Mouse (Mus musculus): ENCODE data around the gene Uggt1. TPM values are rescaled to one million over a fixed set of nuclear protein-coding genes. Genes with fewer than 3 reads are reported as not detected.

Uggt1 gene
- total and polyA plus RNA-seq, 2 experiments from 2014 or later = 16.0 to 26.7 TPM

DNA sequence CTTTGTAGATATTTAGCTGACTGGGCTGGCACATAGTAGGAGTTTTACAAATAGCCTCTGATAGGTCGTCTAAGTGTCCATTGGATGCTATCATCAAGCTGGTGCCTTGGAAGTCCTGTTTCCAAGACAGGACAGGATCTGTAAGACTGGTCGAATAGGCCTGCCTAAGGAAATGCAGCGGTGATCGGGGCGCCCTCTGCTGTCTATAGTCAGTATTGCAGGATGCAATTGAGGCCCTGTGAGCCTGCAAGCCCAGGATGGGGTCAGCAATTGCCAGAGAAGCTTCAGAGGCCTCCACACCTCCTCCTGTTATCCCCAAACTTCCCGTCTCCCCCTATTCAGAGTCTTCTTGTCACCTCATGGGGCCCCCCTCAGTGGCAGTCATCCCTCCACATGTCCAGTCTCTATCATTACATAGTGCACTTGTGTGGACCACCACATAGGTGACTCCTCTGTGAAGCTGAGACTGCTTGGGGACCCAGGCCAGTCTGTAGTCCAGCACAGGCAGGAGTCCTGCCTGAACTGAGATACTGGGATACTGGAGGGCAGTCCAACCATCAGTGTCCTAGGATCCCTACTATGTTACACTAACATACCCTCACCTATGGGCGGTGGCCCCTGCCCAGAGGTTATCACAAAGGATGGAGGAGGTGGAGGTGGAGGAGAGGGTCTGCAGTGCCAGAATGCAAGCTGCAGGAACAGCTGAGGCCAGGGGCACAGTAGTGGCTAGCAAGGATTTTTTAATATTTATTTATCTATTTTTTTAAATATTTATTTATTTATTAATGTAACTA is 32.9 kb upstream of the Uggt1 start:
- ATAC-seq (ENCODE audit: insufficient read depth, low read depth) (peak; percentile 27; the same call in 1 of the 2 replicates), DNase-seq (ENCODE audit: low spot score) (peak; percentile 61)
- 20% methylated on average over 7 of the region's 7 CpGs for WGBS
- H3K9me3 ChIP-seq (replicated peaks; ENCODE audit: control insufficient read depth, low read length) = no peaks in the 10 kb centered on the region
- peaks cover 7% of the 10 kb centered on the region for H3K4me1 ChIP-seq (ENCODE audit: control insufficient read depth, insufficient read depth)
- no peaks in the 10 kb centered on the region for H3K36me3 ChIP-seq (replicated peaks; ENCODE audit: control insufficient read depth, insufficient read depth, low read length)
- no peaks in the 10 kb centered on the region for H3K27me3 ChIP-seq (ENCODE audit: control insufficient read depth, insufficient read depth, low read length)
- no peak overlapping the region for H3K27ac ChIP-seq (ENCODE audit: low read depth)
- no peak overlapping the region for H3K9ac ChIP-seq (replicated peaks; ENCODE audit: low read depth, low read length)
- TF ChIP-seq CTCF (IDR thresholded peaks at IDR 0.05; ENCODE audit: low read depth) (peak; percentile 88), EP300 (IDR thresholded peaks at IDR 0.05; ENCODE audit: low read depth) (no peak)
- no peak overlapping the region for H3K4me2 ChIP-seq (ENCODE audit: low read depth, low read length)
- no peak overlapping the region for H3K4me3 ChIP-seq (ENCODE audit: low read depth, low read length)

DNA sequence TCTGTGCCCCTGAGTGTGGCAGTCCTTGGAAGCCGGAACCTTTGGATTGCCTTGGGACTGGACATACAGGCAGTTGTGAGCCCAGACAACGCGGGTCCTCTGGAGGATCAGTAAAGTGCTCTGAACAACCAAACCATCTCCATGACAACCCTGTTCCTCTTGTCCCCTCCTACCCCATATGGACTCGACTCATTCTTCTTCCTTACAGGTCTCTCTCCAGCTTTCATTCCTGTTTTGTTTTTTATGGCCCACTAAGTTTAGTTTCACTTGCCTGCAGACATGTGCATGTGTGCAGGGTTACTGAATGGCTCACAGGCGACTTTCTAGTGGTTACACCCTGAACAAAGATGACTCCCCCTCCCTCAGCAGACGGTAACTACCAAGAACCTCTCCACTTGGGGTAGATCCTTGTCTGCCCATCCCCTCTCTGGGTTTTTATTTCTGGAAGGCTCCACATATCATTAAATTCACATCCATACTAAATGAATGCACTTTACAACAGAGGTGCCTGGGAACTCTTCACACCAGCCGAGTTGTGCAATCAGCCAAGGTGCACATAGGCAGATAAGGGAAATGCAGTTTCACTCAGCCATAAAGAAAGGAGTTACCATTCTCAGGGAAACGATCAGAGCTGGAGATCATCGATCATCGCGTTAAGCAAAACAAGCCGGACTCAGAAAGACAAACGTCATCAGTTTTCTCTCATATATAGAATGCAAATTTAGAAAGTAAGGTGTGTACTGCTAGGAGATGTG is 31.3 kb upstream of the Uggt1 start:
- Histone ChIP-seq H3K4me3 (ENCODE audit: low read depth, low read length) (no peak overlapping the region), H3K9ac (replicated peaks; ENCODE audit: low read depth, low read length) (no peak overlapping the region), H3K27ac (ENCODE audit: low read depth) (no peak overlapping the region), H3K27me3 (ENCODE audit: control insufficient read depth, insufficient read depth, low read length) (no peaks in the 10 kb centered on the region), H3K4me2 (ENCODE audit: low read depth, low read length) (no peak overlapping the region), H3K4me1 (ENCODE audit: control insufficient read depth, insufficient read depth) (peaks cover 21% of the 10 kb centered on the region), H3K36me3 (replicated peaks; ENCODE audit: control insufficient read depth, insufficient read depth, low read length) (no peaks in the 10 kb centered on the region), H3K9me3 (replicated peaks; ENCODE audit: control insufficient read depth, low read length) (no peaks in the 10 kb centered on the region)
- 76% methylated on average over 13 of the region's 13 CpGs for WGBS
- ATAC-seq (ENCODE audit: insufficient read depth, low read depth) (no peak), DNase-seq (ENCODE audit: low spot score) (no peak)
- no peak for TF ChIP-seq EP300 (IDR thresholded peaks at IDR 0.05; ENCODE audit: low read depth)
- TF ChIP-seq CTCF (IDR thresholded peaks at IDR 0.05; ENCODE audit: low read depth) = no peak

DNA sequence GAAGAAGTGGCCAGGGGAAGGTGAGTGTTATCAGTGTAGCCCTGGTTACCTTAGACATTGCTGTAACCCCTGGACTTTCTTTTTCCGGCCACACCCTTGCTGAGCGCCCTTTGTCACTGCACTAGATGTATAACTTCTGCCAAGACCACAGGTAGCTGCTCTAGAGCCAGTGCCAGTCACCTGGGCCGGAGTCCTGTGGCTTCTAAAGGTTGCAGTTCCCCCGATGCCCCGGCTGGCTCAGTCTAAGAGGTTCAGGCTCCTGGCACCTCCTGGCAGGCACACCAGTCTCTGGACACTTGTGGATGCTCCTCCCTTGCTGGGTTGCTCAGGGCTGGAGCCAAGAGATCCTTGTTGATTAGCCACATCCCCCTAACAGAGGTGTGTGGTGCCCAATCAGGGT is 29.9 kb upstream of the Uggt1 start, which contains the start of gene Neurl3:
Gene Neurl3 (minus strand): TSS at position 225 of the 400 bp plus-strand sequence.
- Histone ChIP-seq H3K27me3 (ENCODE audit: control insufficient read depth, insufficient read depth, low read length) (no peaks in the 10 kb centered on the region), H3K4me3 (ENCODE audit: low read depth, low read length) (no peak within 1 kb of the TSS), H3K27ac (ENCODE audit: low read depth) (peak within 1 kb of the TSS; percentile 71), H3K4me1 (ENCODE audit: control insufficient read depth, insufficient read depth) (peaks cover 27% of the 10 kb centered on the region), H3K9me3 (replicated peaks; ENCODE audit: control insufficient read depth, low read length) (no peaks in the 10 kb centered on the region), H3K9ac (replicated peaks; ENCODE audit: low read depth, low read length) (no peak within 1 kb of the TSS), H3K36me3 (replicated peaks; ENCODE audit: control insufficient read depth, insufficient read depth, low read length) (no peaks in the 10 kb centered on the region), H3K4me2 (ENCODE audit: low read depth, low read length) (peak within 1 kb of the TSS; percentile 47)
- WGBS = 85% methylated on average over 5 of the region's 5 CpGs
- TF ChIP-seq CTCF (IDR thresholded peaks at IDR 0.05; ENCODE audit: low read depth) (no peak), EP300 (IDR thresholded peaks at IDR 0.05; ENCODE audit: low read depth) (no peak)
- no peak for ATAC-seq (ENCODE audit: insufficient read depth, low read depth)
- DNase-seq (ENCODE audit: low spot score) = no peak

DNA sequence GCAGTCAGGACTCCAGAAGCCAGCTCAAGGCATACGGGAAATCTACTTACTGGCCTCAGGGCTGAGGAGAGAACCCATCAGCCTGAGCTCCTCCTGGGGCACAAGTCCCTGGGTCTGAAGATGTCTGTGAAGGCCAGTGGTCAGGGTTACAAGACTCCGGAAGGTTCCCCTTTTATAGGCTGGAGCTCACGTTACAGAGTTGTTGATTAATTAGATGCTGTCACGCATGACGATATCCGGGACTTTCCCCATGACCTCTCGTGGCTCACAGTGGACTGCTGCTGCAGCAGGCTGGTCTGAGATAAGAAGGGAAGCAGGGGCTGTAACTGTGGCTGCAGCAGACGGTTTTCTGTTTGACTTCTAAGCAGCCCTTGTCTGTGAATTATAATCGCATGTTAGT is 28.8 kb upstream of the Uggt1 start:
- Histone ChIP-seq H3K27me3 (ENCODE audit: control insufficient read depth, insufficient read depth, low read length) (no peaks in the 10 kb centered on the region), H3K4me2 (ENCODE audit: low read depth, low read length) (peak overlapping the region; percentile 47), H3K9ac (replicated peaks; ENCODE audit: low read depth, low read length) (no peak overlapping the region), H3K4me3 (ENCODE audit: low read depth, low read length) (peak overlapping the region; percentile 7; the same call in 1 of the 2 replicates), H3K27ac (ENCODE audit: low read depth) (peak overlapping the region; percentile 71), H3K36me3 (replicated peaks; ENCODE audit: control insufficient read depth, insufficient read depth, low read length) (no peaks in the 10 kb centered on the region), H3K4me1 (ENCODE audit: control insufficient read depth, insufficient read depth) (peaks cover 32% of the 10 kb centered on the region), H3K9me3 (replicated peaks; ENCODE audit: control insufficient read depth, low read length) (no peaks in the 10 kb centered on the region)
- TF ChIP-seq EP300 (IDR thresholded peaks at IDR 0.05; ENCODE audit: low read depth) (no peak), CTCF (IDR thresholded peaks at IDR 0.05; ENCODE audit: low read depth) (no peak)
- WGBS = 5% methylated on average over 9 of the region's 9 CpGs
- ATAC-seq (ENCODE audit: insufficient read depth, low read depth) = peak; percentile 39; the same call in 1 of the 2 replicates
- DNase-seq (ENCODE audit: low spot score) = peak; percentile 66

DNA sequence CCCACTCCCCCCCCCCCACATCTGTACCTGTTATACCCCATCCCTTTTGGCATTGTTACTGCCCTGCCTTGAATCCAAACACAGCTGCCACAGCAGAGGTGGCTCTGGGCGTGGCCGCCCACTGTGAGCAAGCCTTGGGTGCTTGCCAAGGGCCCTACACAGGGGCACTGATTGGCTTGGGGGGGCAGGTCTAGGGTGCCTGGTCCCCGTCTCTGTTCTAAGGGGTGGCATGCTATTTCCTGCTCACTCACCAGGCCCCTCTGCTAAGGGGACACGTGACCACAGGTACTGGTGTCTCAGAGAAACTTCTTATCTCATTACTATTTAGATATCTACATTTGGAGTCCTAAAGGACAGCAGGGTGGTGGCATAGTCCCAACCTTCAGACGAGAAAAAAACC is 28.0 kb upstream of the Uggt1 start:
- Histone ChIP-seq H3K4me2 (ENCODE audit: low read depth, low read length) (peak overlapping the region; percentile 47), H3K9ac (replicated peaks; ENCODE audit: low read depth, low read length) (peak overlapping the region; percentile 25), H3K4me3 (ENCODE audit: low read depth, low read length) (peak overlapping the region; percentile 7), H3K36me3 (replicated peaks; ENCODE audit: control insufficient read depth, insufficient read depth, low read length) (no peaks in the 10 kb centered on the region), H3K4me1 (ENCODE audit: control insufficient read depth, insufficient read depth) (peaks cover 32% of the 10 kb centered on the region), H3K27me3 (ENCODE audit: control insufficient read depth, insufficient read depth, low read length) (no peaks in the 10 kb centered on the region), H3K27ac (ENCODE audit: low read depth) (peak overlapping the region; percentile 71), H3K9me3 (replicated peaks; ENCODE audit: control insufficient read depth, low read length) (no peaks in the 10 kb centered on the region)
- DNase-seq (ENCODE audit: low spot score) (no peak), ATAC-seq (ENCODE audit: insufficient read depth, low read depth) (no peak)
- TF ChIP-seq EP300 (IDR thresholded peaks at IDR 0.05; ENCODE audit: low read depth) (no peak), CTCF (IDR thresholded peaks at IDR 0.05; ENCODE audit: low read depth) (no peak)
- WGBS = 15% methylated on average over 5 of the region's 5 CpGs

All from heart, postnatal 0 days (tissue).